Mouse (Mus musculus) urinary bladder, postnatal 0 days (tissue): ENCODE results near the gene Gfap. TPM values are rescaled to one million over a fixed set of nuclear protein-coding genes. Genes with fewer than 3 reads are reported as not detected.

ENCODE experiments used
- polyA plus RNA-seq: library from polyadenylated mRNA; unstranded; fragments of >200 nt; fragmentation: Nextera tagmentation; extraction: Ambion mirVana; gene quantifications from 2 replicates; pipeline ENCODE4 v1.2.1, GENCODE M21; 2015

Gene Gfap
- 0.19 and 0.33 TPM in 2 replicates for polyA plus RNA-seq

GRCm38 (mm10) chr11:102900763-102901162, at the start of gene Gfap:
Gene Gfap (minus strand): TSS chr11:102900912.

GRCm38 (mm10) chr11:102946265-102946991, 45.7 kb upstream of the Gfap start, which contains the start of gene C1ql1:
Gene C1ql1 (minus strand): TSS chr11:102946688.

GRCm38 (mm10) chr11:102924557-102925350, 24.0 kb upstream of the Gfap start, which contains the start of gene Kif18b:
Gene Kif18b (minus strand): TSS chr11:102925124.

GRCm38 (mm10) chr11:102884616-102885219, 16.0 kb downstream of the Gfap start, which contains the start of gene Fam187a:
Gene Fam187a (plus strand): TSS chr11:102885169.

GRCm38 (mm10) chr11:102880585-102881313, 20.0 kb downstream of the Gfap start, which contains the start of the genes Eftud2 and Ccdc103:
Gene Eftud2 (minus strand): TSS chr11:102880985.
Gene Ccdc103 (plus strand): TSS chr11:102881204.

Other genes starting within 250 kb of the Gfap start
- gene Meioc, start 237.2 kb downstream of the Gfap start, polyA plus RNA-seq: 0.10 and 0.26 TPM in 2 replicates
- gene Ccdc43, start 203.1 kb downstream of the Gfap start, polyA plus RNA-seq: 17.4 and 22.5 TPM in 2 replicates
- 0.72 and 0.74 TPM in 2 replicates for gene Adam11, start 139.5 kb downstream of the Gfap start, polyA plus RNA-seq
- 24.7 and 31.1 TPM in 2 replicates for gene Gjc1, start 81.2 kb downstream of the Gfap start, polyA plus RNA-seq
- gene Higd1b, start 65.1 kb downstream of the Gfap start, polyA plus RNA-seq: 8.2 and 10.7 TPM in 2 replicates
- gene Eftud2, start 19.9 kb downstream of the Gfap start, polyA plus RNA-seq: 70.1 and 74.0 TPM in 2 replicates
- 0.77 and 0.99 TPM in 2 replicates for gene Ccdc103, start 19.7 kb downstream of the Gfap start, polyA plus RNA-seq
- gene Fam187a, start 15.7 kb downstream of the Gfap start, polyA plus RNA-seq: not detected in 2 replicates
- 1.5 and 2.1 TPM in 2 replicates for gene Kif18b, start 24.2 kb upstream of the Gfap start, polyA plus RNA-seq
- 0.67 and 1.1 TPM in 2 replicates for gene C1ql1, start 45.8 kb upstream of the Gfap start, polyA plus RNA-seq
- gene Nmt1, start 127.3 kb upstream of the Gfap start, polyA plus RNA-seq: 47.9 and 49.5 TPM in 2 replicates
- 56.8 and 60.1 TPM in 2 replicates for gene Dcakd, start 127.4 kb upstream of the Gfap start, polyA plus RNA-seq
- 5.7 TPM in 2 replicates for gene Plcd3, start 200.7 kb upstream of the Gfap start, polyA plus RNA-seq
- 41.3 and 42.1 TPM in 2 replicates for gene Acbd4, start 200.8 kb upstream of the Gfap start, polyA plus RNA-seq
- gene Hexim1, start 215.3 kb upstream of the Gfap start, polyA plus RNA-seq: 3.0 and 3.5 TPM in 2 replicates
- 3.6 and 4.6 TPM in 2 replicates for gene Hexim2, start 231.5 kb upstream of the Gfap start, polyA plus RNA-seq